Mouse (Mus musculus) stomach, embryonic 15.5 days (tissue): ENCODE measurements around the gene Wdr91. TPM values are rescaled to one million over a fixed set of nuclear protein-coding genes. Genes with fewer than 3 reads are reported as not detected.
A peak's percentile ranks its signal among the peaks of the same experiment; 100 is the strongest.

Experiments used
- ATAC-seq: fragments of 200-750 bp; cut with Nextera tagmentation; 2 replicates; pipeline ENCODE4 v1.8.0; 2017; ENCODE audit warnings: low read depth, moderate number of reproducible peaks, moderate TSS enrichment; ENCODE audit not compliant: insufficient read depth, low FRiP score
- H3K27ac ChIP-seq: fragments of 300-500 bp; sonication (generic); 2 replicates; pipeline ENCODE4 v1.5.1; 2015; ENCODE audit warnings: mild to moderate bottlenecking, inconsistent platforms
- H3K27me3 ChIP-seq: fragments of 300-500 bp; sonication (generic); replicated peaks from 2 replicates; pipeline ENCODE4 v1.6.1; 2015; ENCODE audit warnings: inconsistent platforms
- H3K36me3 ChIP-seq: fragments of 300-500 bp; sonication (generic); 2 replicates; pipeline ENCODE4 v1.6.1; 2015; ENCODE audit warnings: inconsistent platforms
- H3K4me1 ChIP-seq: fragments of 300-500 bp; sonication (generic); 2 replicates; pipeline ENCODE4 v1.6.1; 2015; ENCODE audit warnings: inconsistent platforms
- H3K4me2 ChIP-seq: fragments of 300-500 bp; sonication (generic); 2 replicates; pipeline ENCODE4 v1.6.1; 2015; ENCODE audit warnings: mild to moderate bottlenecking, inconsistent platforms
- H3K4me3 ChIP-seq: fragments of 300-500 bp; sonication (generic); replicated peaks from 2 replicates; pipeline ENCODE4 v1.5.1; 2015; ENCODE audit warnings: inconsistent platforms
- H3K9ac ChIP-seq: fragments of 300-500 bp; sonication (generic); 2 replicates; pipeline ENCODE4 v1.6.1; 2015; ENCODE audit warnings: inconsistent platforms
- H3K9me3 ChIP-seq: fragments of 300-500 bp; sonication (generic); 2 replicates; pipeline ENCODE4 v1.6.1; 2016; ENCODE audit warnings: inconsistent platforms
- WGBS: fragments of 180-500 bp; shearing (Covaris S2); methylation state at CpG from one replicate; pipeline ENCODE4 v1.1.7; 2015; 5-methylcytosine and 5-hydroxymethylcytosine counted together
- polyA plus RNA-seq: library from polyadenylated mRNA; unstranded; fragments of >200 nt; fragmentation: Nextera tagmentation; extraction: Ambion mirVana; gene quantifications from 2 replicates; pipeline ENCODE4 v1.2.1, GENCODE M21; 2015

Gene Wdr91
- polyA plus RNA-seq, 1 experiment from 2014 or later: 9.0 TPM

DNA sequence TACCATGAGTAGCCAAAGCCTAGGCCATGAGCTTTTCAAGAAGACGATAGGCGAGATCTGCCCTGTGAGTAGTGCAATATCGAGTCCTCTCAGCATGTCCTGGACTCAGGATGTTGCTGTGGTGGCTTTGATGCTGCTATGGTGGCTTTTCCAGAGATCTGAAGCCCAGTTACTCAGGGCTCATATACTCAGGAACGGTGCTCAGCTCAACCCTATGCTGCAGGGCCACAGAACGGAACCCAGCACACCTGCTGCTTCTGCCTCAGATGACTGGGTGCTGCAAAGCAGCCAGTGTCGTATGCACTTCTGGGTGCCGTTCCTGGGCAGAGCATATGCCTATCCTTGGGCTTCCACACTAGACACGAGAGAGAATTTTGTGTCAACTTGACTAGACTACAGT lies 28.8 kb upstream of the Wdr91 start:
- WGBS: 90% methylated on average over 8 of the region's 8 CpGs

DNA sequence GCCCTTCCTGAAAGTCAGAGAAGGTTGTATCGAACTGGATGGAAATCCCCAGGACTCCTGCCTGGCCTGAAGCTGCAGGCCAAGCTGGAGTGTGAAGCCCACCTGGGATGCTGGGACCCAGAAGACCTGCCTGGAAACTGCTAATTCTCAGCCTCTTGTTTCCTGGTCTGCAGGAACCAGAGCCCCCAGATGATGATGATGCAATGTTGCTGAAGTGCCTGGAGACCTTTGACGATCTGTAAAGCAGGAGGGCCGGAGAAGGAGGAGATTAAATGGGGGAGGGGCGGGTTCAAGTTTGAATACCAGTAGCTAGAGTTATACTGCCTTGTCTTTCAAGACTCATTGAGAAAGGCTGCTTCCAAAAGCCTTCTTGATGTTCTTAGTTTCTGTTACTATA lies 28.3 kb upstream of the Wdr91 start:
- H3K4me1 ChIP-seq: no peaks in the 10 kb centered on the region
- 41% methylated on average over 4 of the region's 4 CpGs for WGBS
- no peaks in the 10 kb centered on the region for H3K36me3 ChIP-seq
- ATAC-seq: no peak
- H3K4me2 ChIP-seq: no peak overlapping the region
- no peaks in the 10 kb centered on the region for H3K27me3 ChIP-seq
- no peak overlapping the region for H3K27ac ChIP-seq
- no peaks in the 10 kb centered on the region for H3K9me3 ChIP-seq
- no peak overlapping the region for H3K4me3 ChIP-seq
- H3K9ac ChIP-seq: no peak overlapping the region

More for the DNA sequence above, 28.8 kb upstream of the Wdr91 start:
- H3K36me3 ChIP-seq: no peaks in the 10 kb centered on the region
- no peak overlapping the region for H3K27ac ChIP-seq
- no peak overlapping the region for H3K4me2 ChIP-seq
- H3K9me3 ChIP-seq: no peaks in the 10 kb centered on the region
- H3K4me3 ChIP-seq: no peak overlapping the region
- no peaks in the 10 kb centered on the region for H3K4me1 ChIP-seq
- no peaks in the 10 kb centered on the region for H3K27me3 ChIP-seq
- H3K9ac ChIP-seq: no peak overlapping the region
- no peak for ATAC-seq

DNA sequence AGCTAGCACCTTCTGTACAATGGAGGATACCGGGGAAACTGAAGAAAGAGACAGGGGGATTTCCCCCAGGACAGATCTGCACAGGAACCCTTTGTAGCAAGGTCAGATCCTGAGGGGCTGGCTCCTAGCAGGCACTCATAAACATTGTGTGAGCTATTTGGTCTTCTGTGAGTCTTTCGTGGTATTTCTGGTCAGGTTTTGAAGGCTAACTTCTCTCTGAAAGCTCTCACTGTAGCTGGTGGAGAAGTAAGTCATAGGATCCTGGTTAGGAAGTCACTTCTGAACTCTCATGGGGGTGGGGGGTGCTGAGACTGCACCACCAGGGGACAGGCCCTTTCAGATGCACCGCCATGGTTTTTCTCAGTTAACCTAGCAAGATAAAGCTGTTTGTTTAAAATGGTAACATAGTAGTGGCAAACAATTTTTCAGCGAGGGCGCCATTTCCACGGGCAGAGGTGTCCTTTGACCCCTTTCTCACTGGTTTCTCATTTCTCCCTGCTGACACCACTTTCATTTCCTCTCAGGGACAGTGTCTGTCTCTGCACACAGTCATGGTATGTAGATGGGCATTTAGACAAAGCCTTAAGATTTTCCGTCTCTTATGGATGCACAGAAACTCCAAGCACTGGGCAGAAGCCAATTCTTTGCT lies 27.7 kb upstream of the Wdr91 start:
- Histone ChIP-seq H3K9me3 (no peaks in the 10 kb centered on the region), H3K4me2 (no peak overlapping the region), H3K4me1 (no peaks in the 10 kb centered on the region), H3K36me3 (no peaks in the 10 kb centered on the region), H3K27ac (no peak overlapping the region), H3K4me3 (no peak overlapping the region), H3K9ac (no peak overlapping the region), H3K27me3 (no peaks in the 10 kb centered on the region)
- no peak; the same call in 1 of the 2 replicates for ATAC-seq
- WGBS: 39% methylated on average over 7 of the region's 7 CpGs

DNA sequence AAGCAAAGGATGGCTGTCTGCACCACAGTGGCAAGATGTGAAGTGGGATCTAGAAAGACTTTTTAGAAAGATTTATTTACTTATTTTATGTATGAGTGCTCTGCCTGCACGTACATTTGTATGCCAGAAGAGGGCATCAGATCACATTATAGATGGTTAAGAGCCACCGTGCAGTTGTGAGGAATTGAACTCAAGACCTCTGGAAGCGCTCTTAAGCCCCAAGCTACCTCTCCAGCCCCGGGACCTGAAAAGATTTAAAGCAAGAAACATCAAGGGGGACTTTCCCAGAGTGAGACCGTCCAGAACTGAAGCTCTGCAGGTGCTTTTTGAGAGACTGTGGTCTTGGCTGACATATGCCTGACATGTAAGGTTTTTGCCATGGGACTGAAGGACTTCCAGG lies 26.1 kb upstream of the Wdr91 start:
- H3K9ac ChIP-seq: no peak overlapping the region
- no peaks in the 10 kb centered on the region for H3K4me1 ChIP-seq
- no peaks in the 10 kb centered on the region for H3K27me3 ChIP-seq
- H3K4me3 ChIP-seq: no peak overlapping the region
- no peak for ATAC-seq
- H3K4me2 ChIP-seq: no peak overlapping the region
- H3K27ac ChIP-seq: no peak overlapping the region
- no peaks in the 10 kb centered on the region for H3K36me3 ChIP-seq
- no peaks in the 10 kb centered on the region for H3K9me3 ChIP-seq
- WGBS: 76% methylated on average over 5 of the region's 5 CpGs

DNA sequence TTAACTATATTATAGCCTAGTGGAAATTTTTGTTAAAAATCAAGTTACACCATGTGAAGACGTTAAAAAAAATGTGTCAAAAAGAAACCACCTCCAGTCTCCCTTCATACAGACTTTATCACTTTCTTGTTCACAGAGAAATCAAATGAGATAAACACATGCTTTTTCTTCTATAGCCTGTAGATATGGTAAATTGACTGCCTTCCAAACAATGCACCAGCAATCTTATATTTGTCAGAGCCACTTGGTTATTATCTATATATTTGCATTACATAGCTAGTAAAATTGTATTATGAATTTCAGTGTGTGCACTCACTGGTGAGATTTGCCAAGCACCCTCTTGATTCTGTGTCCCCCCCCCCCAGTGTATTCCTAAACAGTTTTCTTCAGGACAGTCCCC lies 22.0 kb upstream of the Wdr91 start:
- Histone ChIP-seq H3K27ac (no peak overlapping the region), H3K4me3 (no peak overlapping the region), H3K9me3 (no peaks in the 10 kb centered on the region), H3K27me3 (no peaks in the 10 kb centered on the region), H3K36me3 (no peaks in the 10 kb centered on the region), H3K4me1 (no peaks in the 10 kb centered on the region), H3K4me2 (no peak overlapping the region), H3K9ac (no peak overlapping the region)
- ATAC-seq: no peak
- 78% methylated on average over 1 of the region's 1 CpGs for WGBS

DNA sequence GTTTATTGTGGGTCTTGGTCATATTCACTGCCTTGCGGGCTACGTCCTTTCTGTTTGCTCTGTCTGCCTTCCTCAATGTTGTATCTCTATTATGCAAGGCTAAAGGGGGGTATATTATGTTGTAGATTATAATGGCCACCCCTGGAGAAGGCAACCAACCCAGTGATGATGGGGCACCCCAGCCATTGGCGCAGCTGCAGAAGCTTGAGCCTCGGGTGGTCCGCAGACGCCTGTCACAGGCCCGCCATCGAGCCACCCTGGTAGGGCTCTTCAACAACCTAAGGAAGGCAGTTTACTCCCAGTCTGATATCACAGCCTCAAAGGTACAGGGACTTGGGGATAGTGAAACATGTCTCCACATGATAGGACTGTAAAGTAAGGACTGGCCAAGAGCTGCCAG lies 16.9 kb upstream of the Wdr91 start:
- Histone ChIP-seq H3K27ac (no peak overlapping the region), H3K4me3 (no peak overlapping the region), H3K9me3 (no peaks in the 10 kb centered on the region)

DNA sequence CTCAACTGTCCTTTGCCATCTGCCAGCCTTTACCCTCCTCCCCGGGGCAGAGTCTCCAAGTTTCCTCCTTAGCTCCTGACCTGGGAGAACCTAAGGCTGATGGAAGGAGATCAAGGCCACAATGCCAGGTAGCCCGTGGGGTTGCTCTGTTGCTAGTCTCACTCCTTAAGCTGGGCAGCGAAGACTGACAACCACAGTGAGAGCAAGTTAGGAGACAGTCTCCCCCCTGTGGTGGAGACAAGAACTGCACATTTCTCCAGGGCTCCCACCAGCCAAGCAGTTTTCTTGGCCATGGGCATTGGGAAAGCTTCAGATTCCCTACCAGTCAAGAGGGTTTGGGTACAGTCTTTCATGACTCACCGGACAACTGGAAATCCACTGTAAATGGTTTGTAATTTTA lies 16.5 kb upstream of the Wdr91 start:
- no peaks in the 10 kb centered on the region for H3K27me3 ChIP-seq
- ATAC-seq: no peak

More for the DNA sequence above, 16.9 kb upstream of the Wdr91 start:
- no peaks in the 10 kb centered on the region for H3K4me1 ChIP-seq
- no peak overlapping the region for H3K4me2 ChIP-seq
- H3K36me3 ChIP-seq: no peaks in the 10 kb centered on the region
- H3K9ac ChIP-seq: no peak overlapping the region
- ATAC-seq: no peak
- no peaks in the 10 kb centered on the region for H3K27me3 ChIP-seq
- 95% methylated on average over 8 of the region's 8 CpGs for WGBS

GRCm38 (mm10) chr6:34921941-34922340 lies 11.3 kb upstream of the Wdr91 start:
- WGBS: 57% methylated on average over 14 of the region's 14 CpGs
- no peak overlapping the region for H3K9ac ChIP-seq
- H3K36me3 ChIP-seq: no peaks in the 10 kb centered on the region
- H3K9me3 ChIP-seq: no peaks in the 10 kb centered on the region
- H3K4me3 ChIP-seq: no peak overlapping the region
- H3K27me3 ChIP-seq: no peaks in the 10 kb centered on the region
- H3K4me2 ChIP-seq: no peak overlapping the region
- H3K27ac ChIP-seq: no peak overlapping the region
- 0 out of 2 replicates have a peak, but pooled peaks have one; percentile 58 for ATAC-seq
- no peaks in the 10 kb centered on the region for H3K4me1 ChIP-seq

More for the DNA sequence above, 16.5 kb upstream of the Wdr91 start:
- no peak overlapping the region for H3K4me3 ChIP-seq
- no peaks in the 10 kb centered on the region for H3K4me1 ChIP-seq
- H3K9ac ChIP-seq: no peak overlapping the region
- H3K4me2 ChIP-seq: no peak overlapping the region
- WGBS: 51% methylated on average over 4 of the region's 4 CpGs
- no peaks in the 10 kb centered on the region for H3K36me3 ChIP-seq
- no peaks in the 10 kb centered on the region for H3K9me3 ChIP-seq
- no peak overlapping the region for H3K27ac ChIP-seq

DNA sequence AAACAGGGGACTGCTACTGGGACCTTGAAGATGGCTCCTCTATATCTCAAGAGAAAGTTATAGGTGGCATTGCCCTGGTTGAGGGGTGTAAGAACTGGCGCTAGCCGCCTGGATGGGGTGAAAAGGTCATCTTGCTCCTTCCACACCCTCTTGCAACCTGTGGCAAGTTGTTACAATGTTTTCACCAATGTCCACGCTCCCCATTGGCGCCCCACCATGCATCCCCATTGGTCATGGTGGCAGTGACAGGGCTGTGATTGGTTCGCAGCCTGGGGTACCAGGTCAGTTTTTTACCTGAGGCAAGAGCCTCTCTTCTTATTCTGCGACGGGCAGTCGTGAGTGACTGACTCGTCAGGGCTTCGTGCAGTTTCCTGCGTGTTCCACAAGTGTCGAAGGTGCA lies 10.0 kb upstream of the Wdr91 start:
- H3K4me3 ChIP-seq: no peak overlapping the region
- 93% methylated on average over 12 of the region's 12 CpGs for WGBS
- H3K4me1 ChIP-seq: no peaks in the 10 kb centered on the region
- H3K27me3 ChIP-seq: no peaks in the 10 kb centered on the region
- H3K9ac ChIP-seq: no peak overlapping the region
- no peaks in the 10 kb centered on the region for H3K9me3 ChIP-seq
- no peak for ATAC-seq
- no peaks in the 10 kb centered on the region for H3K36me3 ChIP-seq
- no peak overlapping the region for H3K4me2 ChIP-seq
- no peak overlapping the region for H3K27ac ChIP-seq

- H3K27me3 ChIP-seq: no peaks in the 10 kb centered on the region
- H3K27ac ChIP-seq: no peak within 1 kb of the TSS
- no peaks in the 10 kb centered on the region for H3K9me3 ChIP-seq
- ATAC-seq: no peak
- H3K4me3 ChIP-seq: no peak within 1 kb of the TSS
- WGBS: 40% methylated on average over 10 of the region's 10 CpGs
- no peaks in the 10 kb centered on the region for H3K36me3 ChIP-seq
- H3K4me2 ChIP-seq: no peak within 1 kb of the TSS
- H3K9ac ChIP-seq: no peak within 1 kb of the TSS
- H3K4me1 ChIP-seq: no peaks in the 10 kb centered on the region
Observed at GRCm38 (mm10) chr6:34919956-34920355, 9.3 kb upstream of the Wdr91 start, which contains the start of gene Stra8. Gene Stra8 (plus strand): TSS chr6:34920163.

- H3K27me3 ChIP-seq: no peaks in the 10 kb centered on the region
- ATAC-seq: no peak
Observed at GRCm38 (mm10) chr6:34919146-34919545, 8.5 kb upstream of the Wdr91 start.

GRCm38 (mm10) chr6:34914462-34914861 lies 3.8 kb upstream of the Wdr91 start:
- Histone ChIP-seq H3K36me3 (no peaks in the 10 kb centered on the region), H3K27me3 (no peaks in the 10 kb centered on the region), H3K4me3 (no peak overlapping the region), H3K27ac (no peak overlapping the region), H3K9me3 (no peaks in the 10 kb centered on the region), H3K9ac (no peak overlapping the region), H3K4me1 (peaks cover 9% of the 10 kb centered on the region), H3K4me2 (no peak overlapping the region)
- 84% methylated on average over 3 of the region's 3 CpGs for WGBS
- ATAC-seq: no peak

More at GRCm38 (mm10) chr6:34919146-34919545, 8.5 kb upstream of the Wdr91 start:
- WGBS: 68% methylated on average over 7 of the region's 7 CpGs
- Histone ChIP-seq H3K4me1 (no peaks in the 10 kb centered on the region), H3K9me3 (no peaks in the 10 kb centered on the region), H3K27ac (no peak overlapping the region), H3K36me3 (no peaks in the 10 kb centered on the region), H3K9ac (no peak overlapping the region), H3K4me2 (no peak overlapping the region), H3K4me3 (no peak overlapping the region)
